Mouse (Mus musculus): Measurements from ENCODE around the gene Dync2li1. TPM values are rescaled to one million over a fixed set of nuclear protein-coding genes. Genes with fewer than 3 reads are reported as not detected.

Gene Dync2li1
- polyA plus RNA-seq, 1 experiment from 2014 or later: 27.9 TPM

GRCm38 (mm10) chr17:84656205-84656604, 29.9 kb downstream of the Dync2li1 start:
- ATAC-seq (ENCODE audit: low FRiP score, low read depth): peak; percentile 32; the same call in 1 of the 2 replicates
- Histone ChIP-seq H3K4me3 (no peak overlapping the region), H3K27ac (0 out of 2 replicates have a peak overlapping the region, but pooled peaks have one; percentile 9), H3K36me3 (no peaks in the 10 kb centered on the region), H3K4me2 (replicated peaks) (peak overlapping the region; percentile 21; the same call in 1 of the 2 replicates), H3K4me1 (peaks cover 14% of the 10 kb centered on the region), H3K9ac (no peak overlapping the region), H3K27me3 (replicated peaks) (no peaks in the 10 kb centered on the region), H3K9me3 (no peaks in the 10 kb centered on the region)
- 53% methylated on average over 5 of the region's 5 CpGs for WGBS

- Histone ChIP-seq H3K27ac (no peak overlapping the region), H3K4me3 (no peak overlapping the region), H3K4me2 (replicated peaks) (peak overlapping the region; percentile 21; the same call in 1 of the 2 replicates), H3K27me3 (replicated peaks) (no peaks in the 10 kb centered on the region), H3K9ac (no peak overlapping the region), H3K36me3 (no peaks in the 10 kb centered on the region), H3K9me3 (no peaks in the 10 kb centered on the region), H3K4me1 (peaks cover 14% of the 10 kb centered on the region)
- 35% methylated on average over 19 of the region's 19 CpGs for WGBS
- ATAC-seq (ENCODE audit: low FRiP score, low read depth): peak; percentile 53
These were observed 30.5 kb downstream of the Dync2li1 start for GRCm38 (mm10) chr17:84656653-84657421.

- H3K4me1 ChIP-seq: peaks cover 14% of the 10 kb centered on the region
- 0 out of 2 replicates have a peak, but pooled peaks have one; percentile 7 for ATAC-seq (ENCODE audit: low FRiP score, low read depth)
- H3K9me3 ChIP-seq: no peaks in the 10 kb centered on the region
- 66% methylated on average over 3 of the region's 3 CpGs for WGBS
- H3K4me3 ChIP-seq: no peak overlapping the region
- H3K27ac ChIP-seq: 0 out of 2 replicates have a peak overlapping the region, but pooled peaks have one; percentile 3
- H3K27me3 ChIP-seq (replicated peaks): no peaks in the 10 kb centered on the region
- H3K4me2 ChIP-seq (replicated peaks): no peak overlapping the region
- no peaks in the 10 kb centered on the region for H3K36me3 ChIP-seq
- no peak overlapping the region for H3K9ac ChIP-seq
These were observed 31.1 kb downstream of the Dync2li1 start for GRCm38 (mm10) chr17:84657422-84657732.

DNA sequence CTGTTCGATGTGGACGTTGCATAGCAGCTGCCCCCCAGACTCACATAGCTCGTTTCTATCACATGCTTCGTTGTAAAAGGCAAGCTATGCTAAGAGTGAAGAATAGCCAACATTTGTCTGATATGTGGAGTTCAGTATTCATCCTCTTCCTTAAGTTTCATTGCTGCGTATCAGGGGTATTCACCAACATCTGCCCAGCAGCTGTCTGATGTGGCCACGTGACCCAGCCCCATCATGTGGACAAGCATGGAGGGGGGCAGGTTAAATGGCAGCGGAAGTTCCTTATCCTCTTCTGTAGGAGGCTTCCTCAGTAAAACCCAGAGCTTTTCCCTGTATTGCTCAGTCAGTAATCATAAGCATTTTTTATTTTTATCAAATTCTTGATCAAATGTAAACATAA, 31.5 kb downstream of the Dync2li1 start:
- 58% methylated on average over 7 of the region's 7 CpGs for WGBS
- 0 out of 2 replicates have a peak overlapping the region, but pooled peaks have one; percentile 3 for H3K27ac ChIP-seq
- no peaks in the 10 kb centered on the region for H3K9me3 ChIP-seq

DNA sequence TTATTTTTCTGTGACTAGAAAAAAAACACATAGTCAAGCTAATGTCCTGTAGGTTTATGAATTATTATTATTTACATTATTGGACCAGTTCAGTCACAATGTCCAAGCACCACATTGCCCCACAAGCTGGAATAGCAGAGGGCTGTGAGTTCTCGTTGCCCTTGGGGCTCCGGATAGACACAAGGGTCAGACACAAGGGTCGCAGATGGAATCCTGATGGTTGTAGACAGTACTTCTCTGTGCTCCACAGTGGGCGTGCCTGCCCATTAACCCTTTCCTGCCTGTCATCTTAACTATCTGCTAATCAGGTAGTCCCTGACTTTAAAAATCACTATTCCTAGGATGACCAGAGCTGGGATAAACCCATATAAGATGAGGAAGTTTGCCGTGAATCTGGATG, 31.9 kb downstream of the Dync2li1 start:
- no peak overlapping the region for H3K4me3 ChIP-seq
- H3K27me3 ChIP-seq (replicated peaks): no peaks in the 10 kb centered on the region
- H3K9ac ChIP-seq: no peak overlapping the region
- H3K27ac ChIP-seq: no peak overlapping the region
- H3K4me2 ChIP-seq (replicated peaks): no peak overlapping the region
- ATAC-seq (ENCODE audit: low FRiP score, low read depth): no peak
- H3K4me1 ChIP-seq: peaks cover 14% of the 10 kb centered on the region
- WGBS: 48% methylated on average over 5 of the region's 5 CpGs
- no peaks in the 10 kb centered on the region for H3K9me3 ChIP-seq
- no peaks in the 10 kb centered on the region for H3K36me3 ChIP-seq

More for the DNA sequence above, 31.5 kb downstream of the Dync2li1 start:
- Histone ChIP-seq H3K4me1 (peaks cover 14% of the 10 kb centered on the region), H3K4me2 (replicated peaks) (no peak overlapping the region), H3K4me3 (no peak overlapping the region), H3K27me3 (replicated peaks) (no peaks in the 10 kb centered on the region), H3K36me3 (no peaks in the 10 kb centered on the region), H3K9ac (no peak overlapping the region)
- no peak for ATAC-seq (ENCODE audit: low FRiP score, low read depth)

GRCm38 (mm10) chr17:84658951-84659350, 32.7 kb downstream of the Dync2li1 start:
- H3K9ac ChIP-seq: no peak overlapping the region
- H3K4me2 ChIP-seq (replicated peaks): no peak overlapping the region
- no peaks in the 10 kb centered on the region for H3K27me3 ChIP-seq (replicated peaks)
- no peak overlapping the region for H3K27ac ChIP-seq
- H3K9me3 ChIP-seq: no peaks in the 10 kb centered on the region
- no peaks in the 10 kb centered on the region for H3K36me3 ChIP-seq
- ATAC-seq (ENCODE audit: low FRiP score, low read depth): no peak
- no peak overlapping the region for H3K4me3 ChIP-seq
- peaks cover 14% of the 10 kb centered on the region for H3K4me1 ChIP-seq
- WGBS: 61% methylated on average over 8 of the region's 8 CpGs

- H3K27me3 ChIP-seq (replicated peaks): no peaks in the 10 kb centered on the region; the same call in 1 of the 2 replicates
- H3K4me1 ChIP-seq: peaks cover 14% of the 10 kb centered on the region
- no peaks in the 10 kb centered on the region for H3K9me3 ChIP-seq
- H3K27ac ChIP-seq: no peak overlapping the region
- ATAC-seq (ENCODE audit: low FRiP score, low read depth): no peak
- WGBS: 20% methylated on average over 10 of the region's 10 CpGs
- H3K36me3 ChIP-seq: no peaks in the 10 kb centered on the region
- no peak overlapping the region for H3K9ac ChIP-seq
- H3K4me3 ChIP-seq: no peak overlapping the region
- no peak overlapping the region for H3K4me2 ChIP-seq (replicated peaks)
These were observed 38.8 kb downstream of the Dync2li1 start for GRCm38 (mm10) chr17:84665053-84665452.

DNA sequence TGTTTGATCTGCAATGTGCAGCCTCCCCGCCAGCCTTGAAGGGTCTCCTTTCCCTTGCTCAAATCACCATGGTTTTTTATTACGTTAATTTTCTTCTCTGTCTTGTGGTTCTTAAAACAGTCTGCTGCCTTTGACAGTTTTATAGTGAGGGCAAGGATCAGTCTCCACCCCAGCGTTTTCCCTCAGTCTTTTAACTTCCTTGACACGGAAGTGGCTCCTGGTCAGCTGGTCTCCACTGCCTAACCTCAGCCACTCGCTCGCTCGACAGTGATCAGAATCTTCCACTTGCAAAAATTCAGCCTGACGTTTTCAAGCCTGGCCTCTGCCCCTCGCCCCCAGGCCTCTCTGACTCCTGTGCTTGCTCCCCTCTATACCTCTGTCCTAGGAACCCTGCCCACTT, 39.4 kb downstream of the Dync2li1 start:
- no peaks in the 10 kb centered on the region for H3K9me3 ChIP-seq
- H3K4me2 ChIP-seq (replicated peaks): no peak overlapping the region
- H3K4me3 ChIP-seq: no peak overlapping the region
- H3K36me3 ChIP-seq: no peaks in the 10 kb centered on the region
- WGBS: 18% methylated on average over 9 of the region's 9 CpGs
- H3K4me1 ChIP-seq: peaks cover 14% of the 10 kb centered on the region
- no peak for ATAC-seq (ENCODE audit: low FRiP score, low read depth)
- H3K27me3 ChIP-seq (replicated peaks): no peaks in the 10 kb centered on the region; the same call in 1 of the 2 replicates
- no peak overlapping the region for H3K9ac ChIP-seq
- H3K27ac ChIP-seq: no peak overlapping the region

GRCm38 (mm10) chr17:84667848-84668247, 41.6 kb downstream of the Dync2li1 start:
- Histone ChIP-seq H3K9me3 (no peaks in the 10 kb centered on the region), H3K27ac (no peak overlapping the region), H3K9ac (no peak overlapping the region), H3K4me3 (no peak overlapping the region), H3K27me3 (replicated peaks) (no peaks in the 10 kb centered on the region; the same call in 1 of the 2 replicates), H3K4me2 (replicated peaks) (no peak overlapping the region), H3K4me1 (peaks cover 14% of the 10 kb centered on the region), H3K36me3 (no peaks in the 10 kb centered on the region)
- WGBS: 93% methylated on average over 3 of the region's 3 CpGs
- no peak for ATAC-seq (ENCODE audit: low FRiP score, low read depth)

GRCm38 (mm10) chr17:84672376-84673369, 46.4 kb downstream of the Dync2li1 start:
- no peak for ATAC-seq (ENCODE audit: low FRiP score, low read depth)

DNA sequence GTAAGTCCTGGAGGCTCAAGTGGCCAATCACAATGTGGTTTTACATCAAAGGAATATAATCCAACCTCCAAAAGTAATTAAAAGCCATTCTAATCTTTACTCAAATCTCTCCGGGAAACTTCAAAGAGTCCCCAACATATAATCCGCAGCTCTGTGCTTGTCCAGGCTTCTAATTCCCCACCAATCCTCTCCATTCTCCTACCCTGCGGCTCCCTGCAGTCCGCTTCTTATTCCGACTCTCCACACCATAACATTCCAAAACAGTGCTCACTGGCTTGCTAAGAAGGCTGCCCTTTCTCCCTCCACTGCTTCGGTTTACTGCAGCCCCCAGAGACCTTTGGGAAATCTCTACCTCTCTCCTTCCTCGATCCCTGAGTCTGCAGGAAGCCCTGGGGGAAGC, 47.8 kb downstream of the Dync2li1 start:
- peaks cover 11% of the 10 kb centered on the region; the same call in 1 of the 2 replicates for H3K27me3 ChIP-seq (replicated peaks)
- no peak for ATAC-seq (ENCODE audit: low FRiP score, low read depth)
- 48% methylated on average over 7 of the region's 7 CpGs for WGBS
- no peak overlapping the region for H3K4me2 ChIP-seq (replicated peaks)
- no peak overlapping the region for H3K9ac ChIP-seq
- no peaks in the 10 kb centered on the region for H3K9me3 ChIP-seq
- H3K4me3 ChIP-seq: no peak overlapping the region
- no peak overlapping the region for H3K27ac ChIP-seq
- no peaks in the 10 kb centered on the region for H3K36me3 ChIP-seq
- peaks cover 7% of the 10 kb centered on the region; the same call in 1 of the 2 replicates for H3K4me1 ChIP-seq

More at GRCm38 (mm10) chr17:84672376-84673369, 46.4 kb downstream of the Dync2li1 start:
- peaks cover 11% of the 10 kb centered on the region; the same call in 1 of the 2 replicates for H3K27me3 ChIP-seq (replicated peaks)
- H3K4me2 ChIP-seq (replicated peaks): no peak overlapping the region
- H3K9ac ChIP-seq: no peak overlapping the region
- H3K4me1 ChIP-seq: peaks cover 7% of the 10 kb centered on the region; the same call in 1 of the 2 replicates
- H3K4me3 ChIP-seq: no peak overlapping the region
- no peaks in the 10 kb centered on the region for H3K36me3 ChIP-seq
- 84% methylated on average over 16 of the region's 16 CpGs for WGBS
- H3K27ac ChIP-seq: no peak overlapping the region
- H3K9me3 ChIP-seq: no peaks in the 10 kb centered on the region

DNA sequence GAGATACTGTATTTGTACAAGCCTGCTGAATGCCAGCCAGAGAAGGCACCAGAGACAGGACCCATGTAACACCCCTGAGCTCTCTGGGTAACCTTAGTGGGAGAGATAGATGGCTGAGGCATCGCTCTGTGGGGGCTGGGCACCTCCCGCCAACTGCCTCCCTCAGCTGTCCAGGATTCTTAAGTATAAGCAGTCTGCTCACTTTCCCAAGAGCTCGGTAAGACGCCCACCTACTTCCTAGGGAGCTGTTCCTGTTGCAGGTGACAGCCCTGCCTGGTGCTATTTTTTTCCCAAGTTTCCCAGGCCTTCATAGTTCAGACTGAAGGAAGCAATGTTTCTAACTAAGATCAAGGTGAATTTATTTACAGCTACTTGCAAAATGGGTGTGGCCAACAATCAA, 48.9 kb downstream of the Dync2li1 start:
- H3K4me2 ChIP-seq (replicated peaks): no peak overlapping the region
- no peaks in the 10 kb centered on the region for H3K36me3 ChIP-seq
- no peak overlapping the region for H3K9ac ChIP-seq
- H3K4me3 ChIP-seq: no peak overlapping the region
- WGBS: 73% methylated on average over 4 of the region's 4 CpGs
- H3K4me1 ChIP-seq: peaks cover 7% of the 10 kb centered on the region; the same call in 1 of the 2 replicates
- peaks cover 11% of the 10 kb centered on the region; the same call in 1 of the 2 replicates for H3K27me3 ChIP-seq (replicated peaks)
- no peaks in the 10 kb centered on the region for H3K9me3 ChIP-seq
- no peak for ATAC-seq (ENCODE audit: low FRiP score, low read depth)
- no peak overlapping the region for H3K27ac ChIP-seq
